Mouse (Mus musculus): Measurements from ENCODE around the gene Pla2g12a. TPM values are rescaled to one million over a fixed set of nuclear protein-coding genes. Genes with fewer than 3 reads are reported as not detected.

The Pla2g12a gene
- polyA plus RNA-seq (2015; fragmentation: Nextera tagmentation; extraction: Ambion mirVana) = 24.9 and 26.8 TPM in 2 replicates

- Histone ChIP-seq H3K9ac (replicated peaks) (peak within 1 kb of the TSS; percentile 77), H3K27me3 (0 out of 2 replicates have a peak, but pooled peaks cover 2% of the 10 kb centered on the region), H3K4me3 (replicated peaks) (peak within 1 kb of the TSS; percentile 65), H3K27ac (peak within 1 kb of the TSS; percentile 88), H3K4me2 (replicated peaks) (peak within 1 kb of the TSS; percentile 85), H3K4me1 (replicated peaks) (peaks cover 10% of the 10 kb centered on the region), H3K36me3 (no peaks in the 10 kb centered on the region), H3K9me3 (no peaks in the 10 kb centered on the region)
- ATAC-seq = peak; percentile 96
- under 1% methylated on average over 64 of the region's 66 CpGs for WGBS
Observed at GRCm38 (mm10) chr3:129878405-129879021, at the start of gene Pla2g12a. Pla2g12a (plus strand) TSS chr3:129878606.

DNA sequence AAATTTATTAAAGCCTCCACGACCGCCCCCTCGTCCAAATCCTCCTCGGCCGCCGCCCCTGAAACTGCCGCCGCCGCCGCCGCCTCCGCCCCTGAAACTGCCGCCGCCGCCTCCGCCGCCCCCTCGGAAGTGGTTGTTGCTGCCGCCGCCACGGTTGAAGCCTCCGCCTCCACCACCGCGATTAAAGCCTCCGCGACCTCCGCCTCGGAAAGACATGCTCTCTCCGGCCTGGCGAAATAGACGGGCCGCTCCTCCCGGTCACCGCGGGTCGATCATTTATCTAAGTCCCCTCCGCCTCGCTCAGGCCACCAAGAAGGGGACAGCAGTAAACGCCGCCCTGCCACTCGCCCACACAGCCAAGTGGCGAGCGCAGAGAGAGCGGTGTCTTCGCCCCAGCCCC is 47.8 kb upstream of the Pla2g12a start:
- peak overlapping the region; percentile 93 for H3K4me3 ChIP-seq (replicated peaks)
- no peak for ATAC-seq
- peak overlapping the region; percentile 91 for H3K27ac ChIP-seq
- H3K4me1 ChIP-seq (replicated peaks) = peaks cover 19% of the 10 kb centered on the region
- H3K27me3 ChIP-seq = 0 out of 2 replicates have a peak, but pooled peaks cover 3% of the 10 kb centered on the region
- H3K9me3 ChIP-seq = no peaks in the 10 kb centered on the region
- H3K36me3 ChIP-seq = peaks cover 19% of the 10 kb centered on the region
- H3K4me2 ChIP-seq (replicated peaks) = peak overlapping the region; percentile 76
- peak overlapping the region; percentile 85 for H3K9ac ChIP-seq (replicated peaks)
- WGBS = under 1% methylated on average over 45 of the region's 45 CpGs

GRCm38 (mm10) chr3:129831035-129831568 is 47.3 kb upstream of the Pla2g12a start, which contains the start of gene Gar1:
Gar1 (minus strand) TSS chr3:129831396.
- Histone ChIP-seq H3K27me3 (0 out of 2 replicates have a peak, but pooled peaks cover 3% of the 10 kb centered on the region), H3K9me3 (no peaks in the 10 kb centered on the region), H3K4me3 (replicated peaks) (peak within 1 kb of the TSS; percentile 93), H3K27ac (peak within 1 kb of the TSS; percentile 91), H3K9ac (replicated peaks) (peak within 1 kb of the TSS; percentile 85), H3K4me1 (replicated peaks) (peaks cover 22% of the 10 kb centered on the region), H3K36me3 (peaks cover 14% of the 10 kb centered on the region), H3K4me2 (replicated peaks) (peak within 1 kb of the TSS; percentile 76)
- peak; percentile 96 for ATAC-seq
- WGBS = 0% methylated on average over 58 of the region's 60 CpGs

- Histone ChIP-seq H3K36me3 (no peaks in the 10 kb centered on the region), H3K4me2 (replicated peaks) (peak within 1 kb of the TSS; percentile 26; the same call in 1 of the 2 replicates), H3K4me3 (replicated peaks) (no peak within 1 kb of the TSS), H3K27me3 (0 out of 2 replicates have a peak, but pooled peaks cover 3% of the 10 kb centered on the region), H3K9ac (replicated peaks) (no peak within 1 kb of the TSS; the same call in 1 of the 2 replicates), H3K27ac (no peak within 1 kb of the TSS), H3K4me1 (replicated peaks) (peaks cover 7% of the 10 kb centered on the region), H3K9me3 (no peaks in the 10 kb centered on the region)
- ATAC-seq = no peak
- 66% methylated on average over 6 of the region's 6 CpGs for WGBS
Observed at GRCm38 (mm10) chr3:129835388-129835934, 42.9 kb upstream of the Pla2g12a start, which contains the start of gene Cfi. Cfi (plus strand) TSS chr3:129835884.

DNA sequence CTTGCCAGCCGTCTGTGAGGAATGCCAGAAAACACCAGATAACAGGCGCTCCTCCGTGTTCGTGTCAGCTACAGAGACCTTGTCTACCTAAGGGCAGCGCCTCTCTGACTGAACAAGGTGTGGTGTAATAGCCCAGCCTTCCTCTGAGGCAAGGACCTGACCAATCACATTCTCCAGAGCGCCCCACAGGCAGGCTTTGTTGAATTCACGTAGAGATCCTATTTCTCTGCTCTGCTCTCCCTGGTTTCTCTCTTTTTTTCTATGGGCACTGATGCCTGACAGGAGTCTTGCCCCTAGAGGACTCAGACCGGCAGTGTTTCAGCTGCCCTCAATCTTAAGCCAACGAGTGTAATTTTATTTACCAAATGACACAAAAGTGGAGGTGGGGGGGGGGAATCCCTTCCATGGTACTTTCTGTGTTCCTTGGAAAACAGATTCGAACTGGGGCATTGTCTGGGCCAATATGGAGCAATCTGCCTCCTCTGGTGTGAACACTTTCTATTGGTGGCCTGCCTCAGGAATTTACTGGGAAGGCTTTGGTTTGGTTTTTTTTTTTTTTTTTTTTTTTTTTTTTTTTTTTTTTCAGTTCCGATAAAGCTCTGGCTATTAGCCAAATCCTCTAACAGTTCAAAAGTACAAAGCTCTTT is 42.2 kb upstream of the Pla2g12a start:
- Histone ChIP-seq H3K4me1 (replicated peaks) (peaks cover 7% of the 10 kb centered on the region; the same call in 1 of the 2 replicates), H3K9ac (replicated peaks) (no peak overlapping the region; the same call in 1 of the 2 replicates), H3K27me3 (0 out of 2 replicates have a peak, but pooled peaks cover 3% of the 10 kb centered on the region), H3K36me3 (no peaks in the 10 kb centered on the region), H3K9me3 (no peaks in the 10 kb centered on the region), H3K4me2 (replicated peaks) (peak overlapping the region; percentile 26; the same call in 1 of the 2 replicates), H3K4me3 (replicated peaks) (no peak overlapping the region), H3K27ac (no peak overlapping the region)
- 11% methylated on average over 11 of the region's 11 CpGs for WGBS
- no peak for ATAC-seq

DNA sequence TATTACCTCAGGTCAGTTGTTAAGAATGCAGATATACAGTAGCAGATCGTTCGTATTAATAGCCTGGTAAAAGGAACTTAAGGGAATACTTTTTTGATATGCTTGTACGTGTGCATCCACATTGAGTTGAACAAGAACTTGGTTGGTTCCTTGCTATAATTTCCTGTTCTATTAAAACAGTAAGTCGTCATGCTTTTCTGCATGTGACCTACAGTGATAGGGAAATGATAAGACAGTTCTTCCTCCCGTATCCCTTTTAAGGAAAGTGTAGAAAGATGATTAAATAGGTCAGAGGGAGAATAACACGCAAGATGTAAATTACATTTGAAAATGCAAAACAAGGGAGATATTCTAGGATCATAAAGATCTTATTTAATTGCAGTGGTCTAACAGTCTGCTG is 41.4 kb upstream of the Pla2g12a start:
- 0 out of 2 replicates have a peak, but pooled peaks cover 4% of the 10 kb centered on the region for H3K4me1 ChIP-seq (replicated peaks)
- no peak overlapping the region for H3K4me2 ChIP-seq (replicated peaks)
- H3K9me3 ChIP-seq = no peaks in the 10 kb centered on the region
- no peak overlapping the region for H3K27ac ChIP-seq
- no peak for ATAC-seq
- H3K4me3 ChIP-seq (replicated peaks) = no peak overlapping the region
- WGBS = 91% methylated on average over 6 of the region's 6 CpGs
- no peaks in the 10 kb centered on the region for H3K36me3 ChIP-seq
- no peak overlapping the region for H3K9ac ChIP-seq (replicated peaks)
- H3K27me3 ChIP-seq = 0 out of 2 replicates have a peak, but pooled peaks cover 3% of the 10 kb centered on the region

- no peak overlapping the region for H3K4me2 ChIP-seq (replicated peaks)
- H3K27me3 ChIP-seq = no peaks in the 10 kb centered on the region
- no peaks in the 10 kb centered on the region for H3K36me3 ChIP-seq
- H3K9me3 ChIP-seq = no peaks in the 10 kb centered on the region
- 0 out of 2 replicates have a peak, but pooled peaks cover 4% of the 10 kb centered on the region for H3K4me1 ChIP-seq (replicated peaks)
- ATAC-seq = no peak
- no peak overlapping the region for H3K27ac ChIP-seq
- 40% methylated on average over 7 of the region's 7 CpGs for WGBS
- H3K4me3 ChIP-seq (replicated peaks) = no peak overlapping the region
- H3K9ac ChIP-seq (replicated peaks) = no peak overlapping the region
Observed at GRCm38 (mm10) chr3:129838017-129838416, 40.4 kb upstream of the Pla2g12a start.

DNA sequence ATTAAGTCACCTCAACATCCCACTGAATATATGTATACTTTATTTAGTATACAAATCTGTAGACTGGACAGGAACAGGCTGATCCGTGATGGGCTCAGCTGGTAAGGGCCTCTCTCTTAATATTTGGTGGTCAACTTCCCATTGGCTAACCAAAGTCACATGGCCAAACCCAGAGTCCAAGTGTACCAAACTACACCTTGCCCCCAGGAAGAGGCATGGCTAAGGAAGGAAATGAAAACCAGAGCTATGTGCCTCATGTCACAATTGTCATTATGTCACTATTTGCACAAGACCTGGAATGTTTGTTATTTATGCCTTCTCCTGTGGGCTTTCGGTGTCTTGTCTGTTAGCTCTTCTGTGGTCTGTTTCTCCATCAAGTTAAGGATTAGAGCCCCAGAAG is 32.5 kb upstream of the Pla2g12a start:
- no peak overlapping the region for H3K4me3 ChIP-seq (replicated peaks)
- H3K4me2 ChIP-seq (replicated peaks) = no peak overlapping the region
- no peaks in the 10 kb centered on the region for H3K9me3 ChIP-seq
- no peak overlapping the region for H3K9ac ChIP-seq (replicated peaks)
- no peak overlapping the region for H3K27ac ChIP-seq
- no peaks in the 10 kb centered on the region for H3K4me1 ChIP-seq (replicated peaks)
- no peaks in the 10 kb centered on the region for H3K36me3 ChIP-seq
- no peaks in the 10 kb centered on the region for H3K27me3 ChIP-seq
- 90% methylated on average over 2 of the region's 2 CpGs for WGBS
- ATAC-seq = no peak

DNA sequence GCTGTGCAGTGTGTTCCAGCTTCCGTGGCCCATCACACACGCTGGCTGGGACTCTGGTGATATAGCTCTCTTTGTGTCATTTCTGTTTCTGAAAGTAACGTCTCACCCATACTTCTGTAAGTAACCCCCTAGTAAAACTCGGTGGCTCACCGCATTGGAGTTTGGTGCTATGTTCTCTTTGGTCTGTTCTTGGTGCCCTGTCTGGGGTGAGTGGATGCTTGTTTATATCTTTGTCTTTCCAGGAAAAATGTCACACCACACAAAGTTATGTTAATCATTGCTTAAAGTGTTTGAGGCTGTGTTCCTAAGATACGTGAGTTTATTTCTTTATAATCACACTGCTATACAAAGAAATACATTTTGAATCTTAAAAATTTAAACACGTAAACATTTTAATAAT is 31.6 kb upstream of the Pla2g12a start:
- WGBS = 88% methylated on average over 7 of the region's 7 CpGs
- no peak overlapping the region for H3K9ac ChIP-seq (replicated peaks)
- H3K9me3 ChIP-seq = no peaks in the 10 kb centered on the region
- no peaks in the 10 kb centered on the region for H3K36me3 ChIP-seq
- no peaks in the 10 kb centered on the region for H3K27me3 ChIP-seq
- no peak overlapping the region for H3K4me3 ChIP-seq (replicated peaks)
- no peak for ATAC-seq
- no peak overlapping the region for H3K27ac ChIP-seq
- no peaks in the 10 kb centered on the region for H3K4me1 ChIP-seq (replicated peaks)
- no peak overlapping the region for H3K4me2 ChIP-seq (replicated peaks)

DNA sequence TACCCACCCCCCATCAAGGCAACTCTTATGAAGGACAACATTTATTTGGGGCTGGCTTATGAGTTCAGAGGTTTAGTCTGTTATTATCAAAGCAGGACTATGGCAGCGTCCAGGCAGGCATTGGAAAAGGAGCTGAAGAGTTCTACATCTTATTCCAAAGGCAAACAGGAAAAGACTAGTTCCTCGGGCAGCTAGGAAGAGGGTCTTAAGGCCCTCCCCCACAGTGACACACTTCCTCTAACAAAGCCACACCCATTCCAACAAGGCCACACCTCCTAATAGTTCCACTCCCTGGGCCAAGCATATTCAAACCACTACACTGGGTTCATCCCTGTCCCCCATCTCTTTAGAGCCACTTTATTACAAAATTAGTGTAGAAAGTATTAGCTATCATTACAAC is 15.8 kb upstream of the Pla2g12a start:
- H3K4me3 ChIP-seq (replicated peaks) = no peak overlapping the region
- H3K27me3 ChIP-seq = no peaks in the 10 kb centered on the region
- H3K36me3 ChIP-seq = no peaks in the 10 kb centered on the region
- 72% methylated on average over 2 of the region's 2 CpGs for WGBS
- no peaks in the 10 kb centered on the region for H3K4me1 ChIP-seq (replicated peaks)
- H3K27ac ChIP-seq = no peak overlapping the region
- H3K4me2 ChIP-seq (replicated peaks) = no peak overlapping the region
- ATAC-seq = no peak
- 0 out of 2 replicates have a peak, but pooled peaks cover 2% of the 10 kb centered on the region for H3K9me3 ChIP-seq
- no peak overlapping the region for H3K9ac ChIP-seq (replicated peaks)

GRCm38 (mm10) chr3:129863698-129864097 is 14.7 kb upstream of the Pla2g12a start:
- Histone ChIP-seq H3K4me1 (replicated peaks) (no peaks in the 10 kb centered on the region), H3K27me3 (no peaks in the 10 kb centered on the region), H3K36me3 (no peaks in the 10 kb centered on the region), H3K27ac (no peak overlapping the region), H3K4me2 (replicated peaks) (no peak overlapping the region), H3K4me3 (replicated peaks) (no peak overlapping the region), H3K9ac (replicated peaks) (no peak overlapping the region), H3K9me3 (no peaks in the 10 kb centered on the region)
- WGBS = 57% methylated on average over 14 of the region's 14 CpGs
- no peak for ATAC-seq

DNA sequence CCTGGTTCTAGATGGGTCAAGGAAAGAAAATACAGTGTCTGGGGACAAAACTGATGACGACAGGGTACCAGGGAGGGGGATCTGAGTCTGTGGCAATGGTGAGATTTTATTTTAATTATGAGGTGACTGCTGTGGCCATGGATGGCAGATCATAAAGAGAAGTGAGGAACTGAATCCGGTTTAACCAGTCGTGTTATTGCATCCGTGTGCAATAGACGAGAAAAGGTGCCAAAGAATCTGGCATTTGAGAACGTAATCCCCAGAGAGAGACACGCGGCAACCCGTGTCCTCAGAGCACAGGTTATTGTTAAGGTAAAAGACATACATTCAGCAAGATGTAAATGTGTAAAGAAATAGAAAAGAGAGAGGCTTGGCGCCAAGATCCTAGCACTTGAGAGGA is 1.1 kb upstream of the Pla2g12a start:
- no peaks in the 10 kb centered on the region for H3K9me3 ChIP-seq
- no peak overlapping the region for H3K4me2 ChIP-seq (replicated peaks)

More for the DNA sequence above, 1.1 kb upstream of the Pla2g12a start:
- Histone ChIP-seq H3K9ac (replicated peaks) (no peak overlapping the region), H3K27me3 (0 out of 2 replicates have a peak, but pooled peaks cover 2% of the 10 kb centered on the region), H3K4me3 (replicated peaks) (no peak overlapping the region), H3K27ac (no peak overlapping the region), H3K36me3 (no peaks in the 10 kb centered on the region), H3K4me1 (replicated peaks) (peaks cover 10% of the 10 kb centered on the region)
- 91% methylated on average over 10 of the region's 10 CpGs for WGBS
- no peak for ATAC-seq

Measured in midbrain, embryonic 13.5 days (tissue).